Mouse (Mus musculus) neural tube, embryonic 11.5 days (tissue): ENCODE results near the gene Pdcd7. TPM values are rescaled to one million over a fixed set of nuclear protein-coding genes. Genes with fewer than 3 reads are reported as not detected.
A peak's percentile ranks its signal among the peaks of the same experiment; 100 is the strongest.

Source experiments
- ATAC-seq: fragments of 200-750 bp; cut with Nextera tagmentation; 2 replicates; pipeline ENCODE4 v1.8.0; 2017; ENCODE audit warnings: moderate number of reproducible peaks, mild to moderate bottlenecking, moderate TSS enrichment, moderate library complexity; ENCODE audit not compliant: insufficient read depth, low FRiP score, low TSS enrichment
- DNase-seq: peaks from one replicate; pipeline ENCODE4 v3.0.0-alpha.2; 2015; ENCODE audit warnings: low spot score
- H3K27ac ChIP-seq: fragments of 300-500 bp; sonication (generic); 2 replicates; pipeline ENCODE4 v1.5.1; 2014; ENCODE audit warnings: low read depth, mild to moderate bottlenecking, low read length
- H3K27me3 ChIP-seq: fragments of 300-500 bp; sonication (generic); 2 replicates; pipeline ENCODE4 v1.6.1; 2014; ENCODE audit warnings: mild to moderate bottlenecking, low read length, mixed read lengths; ENCODE audit not compliant: control insufficient read depth, insufficient read depth
- H3K36me3 ChIP-seq: fragments of 300-500 bp; sonication (generic); 2 replicates; pipeline ENCODE4 v1.6.1; 2014; ENCODE audit warnings: mild to moderate bottlenecking, low read length, moderate library complexity, mixed read lengths; ENCODE audit not compliant: control insufficient read depth, insufficient read depth
- H3K4me1 ChIP-seq: fragments of 300-500 bp; sonication (generic); 2 replicates; pipeline ENCODE4 v1.6.1; 2014; ENCODE audit warnings: low read length, mixed read lengths; ENCODE audit not compliant: control insufficient read depth, insufficient read depth
- H3K4me2 ChIP-seq: fragments of 300-500 bp; sonication (generic); 2 replicates; pipeline ENCODE4 v1.6.1; 2014; ENCODE audit warnings: low read depth, mild to moderate bottlenecking, moderate library complexity
- H3K4me3 ChIP-seq: fragments of 300-500 bp; sonication (generic); 2 replicates; pipeline ENCODE4 v1.5.1; 2014; ENCODE audit warnings: low read depth, low read length
- H3K9ac ChIP-seq: fragments of 300-500 bp; sonication (generic); 2 replicates; pipeline ENCODE4 v1.6.1; 2014; ENCODE audit warnings: mild to moderate bottlenecking, low read length
- H3K9me3 ChIP-seq: fragments of 300-500 bp; sonication (generic); 2 replicates; pipeline ENCODE4 v1.6.1; 2016; ENCODE audit warnings: low read length; ENCODE audit not compliant: control insufficient read depth
- WGBS: fragments of 180-500 bp; shearing (Covaris S2); extraction: QIAGEN DNeasy Blood & Tissue Kit; methylation state at CpG from one replicate; pipeline ENCODE4 v1.1.7; 2014; 5-methylcytosine and 5-hydroxymethylcytosine counted together
- polyA plus RNA-seq: library from polyadenylated mRNA; unstranded; fragments of >200 nt; fragmentation: Nextera tagmentation; extraction: Ambion mirVana; gene quantifications from 2 replicates; pipeline ENCODE4 v1.2.1, GENCODE M21; 2014

Pdcd7 gene
- 13.7 and 14.3 TPM in 2 replicates for polyA plus RNA-seq

- Histone ChIP-seq H3K36me3 (no peaks in the 10 kb centered on the region), H3K4me2 (peak within 1 kb of the TSS; percentile 92), H3K27ac (peak within 1 kb of the TSS; percentile 91), H3K4me3 (peak within 1 kb of the TSS; percentile 99), H3K9ac (peak within 1 kb of the TSS; percentile 93), H3K9me3 (no peaks in the 10 kb centered on the region), H3K27me3 (no peaks in the 10 kb centered on the region), H3K4me1 (peaks cover 11% of the 10 kb centered on the region)
- ATAC-seq, result peak; percentile 95
- under 1% methylated on average over 51 of the region's 59 CpGs for WGBS
- DNase-seq, result peak; percentile 95
Observed at GRCm38 (mm10) chr9:65345854-65346475, at the start of gene Pdcd7. Gene Pdcd7 (plus strand): TSS chr9:65346104.

DNA sequence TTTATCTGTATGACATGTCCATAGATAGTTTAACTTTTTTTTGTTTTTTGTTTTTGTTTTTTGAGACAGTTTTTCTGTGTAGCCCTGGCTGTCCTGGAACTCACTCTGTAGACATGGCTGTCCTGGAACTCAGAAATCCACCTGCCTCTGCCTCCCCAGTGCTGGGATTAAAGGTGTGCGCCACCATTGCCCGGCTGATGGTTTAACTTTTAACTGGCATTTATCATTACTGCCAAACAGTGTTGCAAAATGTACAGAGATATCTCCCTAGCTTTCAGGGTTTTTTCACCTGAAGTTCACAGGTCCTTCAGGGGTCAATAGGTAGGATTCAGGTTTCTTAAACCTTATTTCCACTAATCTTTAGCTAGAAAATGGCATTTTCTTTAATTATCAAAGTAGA is 48.8 kb upstream of the Pdcd7 start:
- 97% methylated on average over 2 of the region's 2 CpGs for WGBS
- H3K9me3 ChIP-seq, result no peaks in the 10 kb centered on the region
- H3K9ac ChIP-seq, result no peak overlapping the region
- H3K4me1 ChIP-seq, result 0 out of 2 replicates have a peak, but pooled peaks cover 10% of the 10 kb centered on the region
- no peak overlapping the region for H3K4me3 ChIP-seq
- H3K36me3 ChIP-seq, result no peaks in the 10 kb centered on the region; the same call in 1 of the 2 replicates
- H3K4me2 ChIP-seq, result no peak overlapping the region
- no peaks in the 10 kb centered on the region for H3K27me3 ChIP-seq
- no peak overlapping the region for H3K27ac ChIP-seq
- ATAC-seq (no peak), DNase-seq (no peak)

- 87% methylated on average over 3 of the region's 3 CpGs for WGBS
- Histone ChIP-seq H3K9me3 (no peaks in the 10 kb centered on the region), H3K27me3 (no peaks in the 10 kb centered on the region), H3K27ac (no peak overlapping the region), H3K9ac (no peak overlapping the region), H3K4me2 (no peak overlapping the region), H3K4me1 (0 out of 2 replicates have a peak, but pooled peaks cover 7% of the 10 kb centered on the region), H3K36me3 (peaks cover 2% of the 10 kb centered on the region; the same call in 1 of the 2 replicates), H3K4me3 (no peak overlapping the region)
- ATAC-seq (no peak), DNase-seq (no peak)
Observed at GRCm38 (mm10) chr9:65298761-65299160, 47.1 kb upstream of the Pdcd7 start.

DNA sequence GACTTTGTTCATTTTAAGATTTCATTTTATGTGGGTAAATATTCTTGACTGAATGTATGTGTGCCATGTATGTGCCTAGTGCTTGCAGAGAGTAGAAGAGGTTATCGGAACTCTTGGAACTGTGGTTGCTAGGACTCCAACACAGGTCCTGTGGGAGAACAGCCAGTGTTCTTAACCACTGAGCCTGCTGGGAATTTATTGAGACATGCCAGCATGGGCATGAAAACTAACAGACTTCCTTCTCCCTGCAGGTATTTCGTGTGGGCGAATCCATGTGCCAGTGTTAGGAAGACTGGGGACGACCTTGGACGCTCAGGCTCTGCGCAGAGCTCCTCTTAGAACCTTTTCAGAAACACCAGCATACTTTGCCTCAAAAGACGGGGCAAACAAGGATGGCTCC is 46.3 kb upstream of the Pdcd7 start:
- 96% methylated on average over 7 of the region's 7 CpGs for WGBS

DNA sequence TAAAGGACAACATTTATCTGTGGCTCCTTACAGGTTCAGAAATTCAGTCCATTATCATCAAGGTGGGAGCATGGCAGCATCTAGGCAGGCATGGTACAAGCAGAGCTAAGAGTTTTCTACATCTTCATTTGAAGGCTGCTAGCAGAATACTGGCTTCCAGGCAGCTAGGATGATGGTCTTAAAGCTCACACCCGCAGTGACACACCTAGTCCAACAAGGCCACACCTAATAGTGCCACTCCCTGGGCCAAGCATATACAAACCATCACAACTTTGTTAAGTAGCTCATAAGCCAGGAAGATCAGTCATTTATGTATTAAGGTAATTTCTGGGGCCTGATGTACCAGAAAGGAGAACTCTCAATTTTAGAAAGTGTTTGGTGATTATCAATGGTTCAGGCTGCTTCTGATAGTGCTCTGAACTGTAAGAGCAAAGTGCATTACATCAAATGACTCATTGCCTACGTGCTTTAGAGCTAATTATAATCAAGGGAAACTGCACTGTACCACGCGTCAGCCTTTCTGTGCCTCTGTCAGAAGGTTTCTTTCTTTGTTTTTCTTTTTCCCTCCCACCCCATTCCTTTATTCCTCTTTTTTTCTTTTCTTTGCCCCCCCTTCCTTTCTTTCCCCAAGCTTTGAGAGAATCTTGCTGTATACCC is 43.4 kb upstream of the Pdcd7 start:
- Histone ChIP-seq H3K4me3 (no peak overlapping the region), H3K27me3 (no peaks in the 10 kb centered on the region), H3K9ac (no peak overlapping the region), H3K4me1 (no peaks in the 10 kb centered on the region), H3K36me3 (peaks cover 4% of the 10 kb centered on the region; the same call in 1 of the 2 replicates), H3K27ac (no peak overlapping the region), H3K9me3 (no peaks in the 10 kb centered on the region), H3K4me2 (no peak overlapping the region)
- ATAC-seq (no peak), DNase-seq (no peak)
- WGBS, result 97% methylated on average over 4 of the region's 4 CpGs

More for the DNA sequence above, 46.3 kb upstream of the Pdcd7 start:
- Histone ChIP-seq H3K36me3 (peaks cover 2% of the 10 kb centered on the region; the same call in 1 of the 2 replicates), H3K27ac (no peak overlapping the region), H3K9me3 (no peaks in the 10 kb centered on the region), H3K4me3 (no peak overlapping the region), H3K4me2 (no peak overlapping the region), H3K27me3 (no peaks in the 10 kb centered on the region), H3K4me1 (0 out of 2 replicates have a peak, but pooled peaks cover 7% of the 10 kb centered on the region), H3K9ac (no peak overlapping the region)
- ATAC-seq, result no peak
- DNase-seq, result no peak

DNA sequence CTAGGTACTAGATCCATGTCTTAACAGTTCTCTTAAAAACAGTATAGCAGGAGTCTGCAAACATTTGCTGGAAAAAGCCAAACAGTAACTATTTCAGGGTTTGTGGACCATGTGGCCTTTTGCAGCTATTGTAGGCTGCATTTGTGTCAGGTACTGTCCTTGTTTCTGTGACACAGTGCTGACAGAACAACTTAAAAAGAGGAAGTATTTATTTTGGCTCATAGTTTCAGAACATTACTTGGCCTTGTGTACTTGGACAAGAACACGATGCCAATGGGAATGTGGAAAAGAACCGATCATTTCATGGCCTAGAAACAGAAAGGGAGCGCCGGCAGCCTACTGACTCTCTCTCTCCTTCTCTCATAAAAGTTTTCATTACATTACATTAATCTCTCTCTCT is 42.3 kb upstream of the Pdcd7 start:
- no peak for ATAC-seq
- WGBS, result 97% methylated on average over 4 of the region's 4 CpGs
- peaks cover 4% of the 10 kb centered on the region for H3K36me3 ChIP-seq

DNA sequence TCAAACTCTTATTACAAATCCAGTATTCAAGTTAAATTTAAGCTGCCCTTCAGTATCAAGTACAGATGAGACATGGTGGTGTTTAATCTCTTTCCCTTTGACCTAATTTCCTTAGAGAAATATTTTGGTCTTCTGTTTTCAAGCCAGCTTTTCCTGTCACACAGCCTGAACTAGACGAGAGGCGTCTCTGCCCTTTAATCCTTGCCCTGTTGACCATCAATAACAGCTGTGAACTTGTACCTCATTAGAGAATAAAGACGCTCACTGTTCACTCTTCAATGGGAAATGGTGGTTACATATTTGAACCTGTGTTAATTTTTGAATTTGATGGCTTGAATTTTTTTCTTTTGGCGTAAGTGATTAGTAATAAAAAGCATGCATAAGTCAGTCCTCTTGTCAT is 41.6 kb upstream of the Pdcd7 start:
- Histone ChIP-seq H3K9ac (no peak overlapping the region), H3K9me3 (no peaks in the 10 kb centered on the region), H3K4me2 (no peak overlapping the region), H3K27ac (no peak overlapping the region), H3K36me3 (peaks cover 4% of the 10 kb centered on the region), H3K4me3 (no peak overlapping the region), H3K4me1 (no peaks in the 10 kb centered on the region), H3K27me3 (no peaks in the 10 kb centered on the region)
- 87% methylated on average over 4 of the region's 4 CpGs for WGBS
- DNase-seq (no peak), ATAC-seq (no peak)

More for the DNA sequence above, 42.3 kb upstream of the Pdcd7 start:
- no peak overlapping the region for H3K4me3 ChIP-seq
- DNase-seq, result no peak
- H3K9ac ChIP-seq, result no peak overlapping the region
- no peak overlapping the region for H3K4me2 ChIP-seq
- H3K4me1 ChIP-seq, result no peaks in the 10 kb centered on the region
- H3K27ac ChIP-seq, result no peak overlapping the region
- H3K27me3 ChIP-seq, result no peaks in the 10 kb centered on the region
- no peaks in the 10 kb centered on the region for H3K9me3 ChIP-seq

DNA sequence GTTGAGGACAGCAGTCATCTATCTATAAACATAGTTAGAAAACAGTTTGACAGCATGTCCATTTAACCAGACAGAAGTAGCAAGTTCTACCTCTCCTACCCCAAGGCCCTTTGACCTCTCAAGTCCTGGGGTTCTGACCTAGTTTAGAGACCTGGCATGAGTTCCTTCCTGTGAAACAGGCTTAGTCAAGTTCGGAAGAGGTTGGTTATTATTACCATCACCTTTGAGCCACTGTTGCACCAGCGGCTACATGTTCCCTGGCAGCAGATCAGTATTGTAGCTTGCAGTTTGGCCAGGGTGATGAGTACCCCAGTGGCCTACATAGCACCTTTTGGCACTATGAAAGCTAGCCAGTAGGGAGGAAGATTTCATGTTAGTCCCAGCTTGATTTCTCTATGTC is 39.2 kb upstream of the Pdcd7 start:
- Histone ChIP-seq H3K4me1 (no peaks in the 10 kb centered on the region), H3K4me2 (no peak overlapping the region), H3K9ac (no peak overlapping the region), H3K36me3 (peaks cover 6% of the 10 kb centered on the region), H3K27me3 (no peaks in the 10 kb centered on the region), H3K4me3 (no peak overlapping the region), H3K9me3 (no peaks in the 10 kb centered on the region), H3K27ac (no peak overlapping the region)
- 88% methylated on average over 2 of the region's 2 CpGs for WGBS
- ATAC-seq, result no peak
- no peak for DNase-seq

- H3K4me2 ChIP-seq, result no peak overlapping the region
- 83% methylated on average over 1 of the region's 1 CpGs for WGBS
- no peak for DNase-seq
- H3K9ac ChIP-seq, result no peak overlapping the region
- no peak overlapping the region for H3K4me3 ChIP-seq
- no peak for ATAC-seq
- H3K27ac ChIP-seq, result no peak overlapping the region
- no peaks in the 10 kb centered on the region for H3K4me1 ChIP-seq
- no peaks in the 10 kb centered on the region for H3K9me3 ChIP-seq
- no peaks in the 10 kb centered on the region for H3K27me3 ChIP-seq
- H3K36me3 ChIP-seq, result peaks cover 10% of the 10 kb centered on the region
Observed at GRCm38 (mm10) chr9:65308011-65308410, 37.9 kb upstream of the Pdcd7 start.
